Mouse (Mus musculus) intestine, embryonic 15.5 days (tissue): ENCODE results near the gene Slc46a2. TPM values are rescaled to one million over a fixed set of nuclear protein-coding genes. Genes with fewer than 3 reads are reported as not detected.

Experiments used
- ATAC-seq: fragments of 200-750 bp; cut with Nextera tagmentation; 2 replicates; pipeline ENCODE4 v1.8.0; 2017; ENCODE audit warnings: moderate TSS enrichment, moderate library complexity
- H3K27ac ChIP-seq: fragments of 300-500 bp; sonication (generic); 2 replicates; pipeline ENCODE4 v1.5.1; 2015; ENCODE audit warnings: mild to moderate bottlenecking, inconsistent platforms
- H3K27me3 ChIP-seq: fragments of 300-500 bp; sonication (generic); replicated peaks from 2 replicates; pipeline ENCODE4 v1.6.1; 2015; ENCODE audit warnings: inconsistent platforms
- H3K36me3 ChIP-seq: fragments of 300-500 bp; sonication (generic); 2 replicates; pipeline ENCODE4 v1.6.1; 2015; ENCODE audit warnings: inconsistent platforms
- H3K4me1 ChIP-seq: fragments of 300-500 bp; sonication (generic); replicated peaks from 2 replicates; pipeline ENCODE4 v1.6.1; 2015; ENCODE audit warnings: inconsistent platforms
- H3K4me2 ChIP-seq: fragments of 300-500 bp; sonication (generic); replicated peaks from 2 replicates; pipeline ENCODE4 v1.6.1; 2015; ENCODE audit warnings: mild to moderate bottlenecking, inconsistent platforms
- H3K4me3 ChIP-seq: fragments of 300-500 bp; sonication (generic); replicated peaks from 2 replicates; pipeline ENCODE4 v1.5.1; 2015; ENCODE audit warnings: inconsistent platforms
- H3K9ac ChIP-seq: fragments of 300-500 bp; sonication (generic); 2 replicates; pipeline ENCODE4 v1.6.1; 2015; ENCODE audit warnings: inconsistent platforms
- H3K9me3 ChIP-seq: fragments of 300-500 bp; sonication (generic); 2 replicates; pipeline ENCODE4 v1.6.1; 2016; ENCODE audit warnings: inconsistent platforms
- WGBS: fragments of 180-500 bp; shearing (Covaris S2); methylation state at CpG from one replicate; pipeline ENCODE4 v1.1.7; 2015; 5-methylcytosine and 5-hydroxymethylcytosine counted together
- polyA plus RNA-seq: library from polyadenylated mRNA; unstranded; fragments of >200 nt; fragmentation: Nextera tagmentation; extraction: Ambion mirVana; gene quantifications from 2 replicates; pipeline ENCODE4 v1.2.1, GENCODE M21; 2015

Slc46a2 gene
- polyA plus RNA-seq, 1 experiment from 2014 or later = not detected

- Histone ChIP-seq H3K4me3 (no peak overlapping the region), H3K9me3 (no peaks in the 10 kb centered on the region), H3K4me2 (no peak overlapping the region), H3K4me1 (0 out of 2 replicates have a peak, but pooled peaks cover 3% of the 10 kb centered on the region), H3K27ac (no peak overlapping the region), H3K36me3 (no peaks in the 10 kb centered on the region), H3K27me3 (no peaks in the 10 kb centered on the region), H3K9ac (no peak overlapping the region)
- WGBS = 87% methylated on average over 5 of the region's 5 CpGs
- ATAC-seq = no peak
Measured at GRCm38 (mm10) chr4:59887011-59887410, 27.8 kb downstream of the Slc46a2 start.

- Histone ChIP-seq H3K4me3 (no peak overlapping the region), H3K27ac (no peak overlapping the region), H3K9ac (no peak overlapping the region), H3K27me3 (no peaks in the 10 kb centered on the region), H3K4me2 (no peak overlapping the region), H3K9me3 (no peaks in the 10 kb centered on the region), H3K4me1 (0 out of 2 replicates have a peak, but pooled peaks cover 3% of the 10 kb centered on the region), H3K36me3 (no peaks in the 10 kb centered on the region)
- WGBS = 87% methylated on average over 6 of the region's 6 CpGs
- no peak for ATAC-seq
Measured at GRCm38 (mm10) chr4:59886281-59886680, 28.6 kb downstream of the Slc46a2 start.

GRCm38 (mm10) chr4:59884136-59884696 lies 30.6 kb downstream of the Slc46a2 start:
- Histone ChIP-seq H3K4me3 (no peak overlapping the region), H3K9ac (no peak overlapping the region), H3K9me3 (no peaks in the 10 kb centered on the region), H3K27me3 (no peaks in the 10 kb centered on the region), H3K36me3 (no peaks in the 10 kb centered on the region), H3K27ac (no peak overlapping the region), H3K4me2 (no peak overlapping the region), H3K4me1 (0 out of 2 replicates have a peak, but pooled peaks cover 3% of the 10 kb centered on the region)
- peak; percentile 77 for ATAC-seq
- WGBS = 62% methylated on average over 6 of the region's 6 CpGs

GRCm38 (mm10) chr4:59881210-59881609 lies 33.6 kb downstream of the Slc46a2 start:
- Histone ChIP-seq H3K4me1 (0 out of 2 replicates have a peak, but pooled peaks cover 3% of the 10 kb centered on the region), H3K27ac (no peak overlapping the region), H3K4me3 (no peak overlapping the region), H3K4me2 (no peak overlapping the region), H3K27me3 (no peaks in the 10 kb centered on the region), H3K36me3 (no peaks in the 10 kb centered on the region), H3K9me3 (no peaks in the 10 kb centered on the region), H3K9ac (no peak overlapping the region)
- no peak for ATAC-seq
- 73% methylated on average over 2 of the region's 2 CpGs for WGBS

GRCm38 (mm10) chr4:59880725-59881124 lies 34.1 kb downstream of the Slc46a2 start:
- 91% methylated on average over 5 of the region's 5 CpGs for WGBS
- Histone ChIP-seq H3K9ac (no peak overlapping the region), H3K27me3 (no peaks in the 10 kb centered on the region), H3K36me3 (no peaks in the 10 kb centered on the region), H3K27ac (no peak overlapping the region), H3K4me2 (no peak overlapping the region), H3K4me3 (no peak overlapping the region), H3K4me1 (0 out of 2 replicates have a peak, but pooled peaks cover 3% of the 10 kb centered on the region), H3K9me3 (no peaks in the 10 kb centered on the region)
- no peak for ATAC-seq

- 0 out of 2 replicates have a peak, but pooled peaks cover 3% of the 10 kb centered on the region for H3K4me1 ChIP-seq
- H3K27ac ChIP-seq = no peak overlapping the region
- H3K9ac ChIP-seq = no peak overlapping the region
- ATAC-seq = no peak
- no peaks in the 10 kb centered on the region for H3K36me3 ChIP-seq
- no peak overlapping the region for H3K4me3 ChIP-seq
- WGBS = 91% methylated on average over 3 of the region's 3 CpGs
- H3K9me3 ChIP-seq = no peaks in the 10 kb centered on the region
- H3K4me2 ChIP-seq = no peak overlapping the region
- H3K27me3 ChIP-seq = no peaks in the 10 kb centered on the region
Measured at GRCm38 (mm10) chr4:59879444-59879843, 35.4 kb downstream of the Slc46a2 start.

GRCm38 (mm10) chr4:59878595-59878994 lies 36.3 kb downstream of the Slc46a2 start:
- no peaks in the 10 kb centered on the region for H3K36me3 ChIP-seq
- no peak for ATAC-seq
- H3K27me3 ChIP-seq = no peaks in the 10 kb centered on the region
- no peak overlapping the region for H3K27ac ChIP-seq
- H3K4me1 ChIP-seq = no peaks in the 10 kb centered on the region
- no peak overlapping the region for H3K4me2 ChIP-seq
- 84% methylated on average over 8 of the region's 8 CpGs for WGBS
- H3K9me3 ChIP-seq = no peaks in the 10 kb centered on the region
- H3K4me3 ChIP-seq = no peak overlapping the region
- H3K9ac ChIP-seq = no peak overlapping the region

- H3K9ac ChIP-seq = no peak overlapping the region
- no peaks in the 10 kb centered on the region for H3K9me3 ChIP-seq
- H3K27me3 ChIP-seq = no peaks in the 10 kb centered on the region
- WGBS = 75% methylated on average over 2 of the region's 2 CpGs
- no peaks in the 10 kb centered on the region for H3K4me1 ChIP-seq
- H3K4me3 ChIP-seq = no peak overlapping the region
- no peak overlapping the region for H3K27ac ChIP-seq
- H3K4me2 ChIP-seq = no peak overlapping the region
- H3K36me3 ChIP-seq = no peaks in the 10 kb centered on the region
- ATAC-seq = no peak
Measured at GRCm38 (mm10) chr4:59877025-59877424, 37.8 kb downstream of the Slc46a2 start.

- H3K36me3 ChIP-seq = no peaks in the 10 kb centered on the region
- no peak overlapping the region for H3K4me3 ChIP-seq
- no peaks in the 10 kb centered on the region for H3K27me3 ChIP-seq
- no peaks in the 10 kb centered on the region for H3K9me3 ChIP-seq
- H3K27ac ChIP-seq = no peak overlapping the region
- 80% methylated on average over 6 of the region's 6 CpGs for WGBS
- H3K4me1 ChIP-seq = no peaks in the 10 kb centered on the region
- no peak overlapping the region for H3K4me2 ChIP-seq
- no peak for ATAC-seq
- no peak overlapping the region for H3K9ac ChIP-seq
Measured at GRCm38 (mm10) chr4:59876570-59876969, 38.3 kb downstream of the Slc46a2 start.

GRCm38 (mm10) chr4:59873830-59874229 lies 41.0 kb downstream of the Slc46a2 start:
- H3K4me1 ChIP-seq = 0 out of 2 replicates have a peak, but pooled peaks cover 2% of the 10 kb centered on the region
- H3K9me3 ChIP-seq = no peaks in the 10 kb centered on the region
- H3K4me3 ChIP-seq = no peak overlapping the region
- no peaks in the 10 kb centered on the region for H3K36me3 ChIP-seq
- WGBS = 57% methylated on average over 5 of the region's 5 CpGs
- H3K27ac ChIP-seq = no peak overlapping the region
- no peak for ATAC-seq
- H3K27me3 ChIP-seq = no peaks in the 10 kb centered on the region
- H3K4me2 ChIP-seq = no peak overlapping the region
- H3K9ac ChIP-seq = no peak overlapping the region

- no peak overlapping the region for H3K9ac ChIP-seq
- no peaks in the 10 kb centered on the region for H3K9me3 ChIP-seq
- H3K4me2 ChIP-seq = no peak overlapping the region
- no peaks in the 10 kb centered on the region for H3K27me3 ChIP-seq
- H3K36me3 ChIP-seq = no peaks in the 10 kb centered on the region
- no peak overlapping the region for H3K27ac ChIP-seq
- no peak for ATAC-seq
- 0 out of 2 replicates have a peak, but pooled peaks cover 2% of the 10 kb centered on the region for H3K4me1 ChIP-seq
- H3K4me3 ChIP-seq = no peak overlapping the region
- WGBS = 59% methylated on average over 6 of the region's 6 CpGs
Measured at GRCm38 (mm10) chr4:59873240-59873639, 41.6 kb downstream of the Slc46a2 start.

GRCm38 (mm10) chr4:59870859-59871591 lies 43.8 kb downstream of the Slc46a2 start:
- no peak overlapping the region for H3K4me3 ChIP-seq
- H3K27ac ChIP-seq = no peak overlapping the region
- H3K4me2 ChIP-seq = no peak overlapping the region
- no peaks in the 10 kb centered on the region for H3K27me3 ChIP-seq
- no peaks in the 10 kb centered on the region for H3K36me3 ChIP-seq
- 57% methylated on average over 9 of the region's 9 CpGs for WGBS
- H3K4me1 ChIP-seq = 0 out of 2 replicates have a peak, but pooled peaks cover 2% of the 10 kb centered on the region
- peak; percentile 89 for ATAC-seq
- H3K9ac ChIP-seq = no peak overlapping the region
- H3K9me3 ChIP-seq = no peaks in the 10 kb centered on the region
